Mouse (Mus musculus): ENCODE measurements around the gene Rasa3.

DNA sequence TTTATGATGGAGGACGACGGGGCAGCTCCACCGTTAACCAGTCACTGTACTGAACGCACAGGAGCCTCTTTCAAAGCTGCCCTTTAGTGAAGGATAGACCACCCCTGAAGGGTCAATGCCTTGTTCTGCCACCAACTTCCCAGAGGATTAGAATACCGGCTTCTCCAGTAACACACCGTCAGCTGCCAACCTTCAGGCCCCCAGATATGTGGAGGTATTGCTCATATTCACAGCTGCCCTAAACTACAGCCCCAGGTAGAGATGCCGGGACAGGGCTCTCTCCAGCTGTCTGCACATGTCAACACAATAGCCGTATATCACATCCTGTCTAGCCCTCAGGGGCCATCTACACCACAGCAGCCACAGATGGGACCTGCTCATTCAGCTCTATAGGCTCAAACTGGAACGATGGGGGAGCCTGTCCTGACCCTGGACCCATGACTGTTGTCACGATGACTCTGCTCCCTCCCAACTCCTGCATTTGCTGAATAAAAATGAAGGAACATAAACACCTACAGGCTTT is 34.7 kb downstream of the Rasa3 start:
- TF ChIP-seq POLR2A (IDR thresholded peaks at IDR 0.05; ENCODE audit: low read depth, low read length) (no peak), CTCF (conservative IDR thresholded peaks at IDR 0.05; ENCODE audit: insufficient read depth, insufficient read length, low read depth, low read length) (no peak)

Data from kidney, adult 2 months (tissue).